Mouse (Mus musculus): ENCODE measurements around the gene Stx16.

Stx16 gene

DNA sequence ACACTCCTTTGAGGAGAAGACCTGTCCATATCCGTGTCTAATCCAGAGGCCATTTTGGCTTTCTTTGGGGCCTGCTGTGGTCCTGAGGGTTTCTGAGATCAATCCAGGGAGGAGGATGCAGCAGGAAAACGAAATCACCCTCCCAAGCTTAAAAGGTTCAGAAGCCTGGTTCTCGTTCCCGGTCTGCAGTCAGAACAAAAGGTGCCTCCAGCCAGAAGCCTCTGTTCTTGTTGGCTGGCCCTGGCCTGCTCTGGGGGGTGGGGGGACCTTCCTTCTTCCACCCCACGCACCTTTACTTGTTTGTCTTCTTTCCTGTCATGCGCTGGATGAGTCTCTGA is 51.2 kb downstream of the Stx16 start:
- no peak for DNase-seq

GRCm38 (mm10) chr2:174128926-174129325 is 52.8 kb downstream of the Stx16 start:
- DNase-seq, result no peak

DNA sequence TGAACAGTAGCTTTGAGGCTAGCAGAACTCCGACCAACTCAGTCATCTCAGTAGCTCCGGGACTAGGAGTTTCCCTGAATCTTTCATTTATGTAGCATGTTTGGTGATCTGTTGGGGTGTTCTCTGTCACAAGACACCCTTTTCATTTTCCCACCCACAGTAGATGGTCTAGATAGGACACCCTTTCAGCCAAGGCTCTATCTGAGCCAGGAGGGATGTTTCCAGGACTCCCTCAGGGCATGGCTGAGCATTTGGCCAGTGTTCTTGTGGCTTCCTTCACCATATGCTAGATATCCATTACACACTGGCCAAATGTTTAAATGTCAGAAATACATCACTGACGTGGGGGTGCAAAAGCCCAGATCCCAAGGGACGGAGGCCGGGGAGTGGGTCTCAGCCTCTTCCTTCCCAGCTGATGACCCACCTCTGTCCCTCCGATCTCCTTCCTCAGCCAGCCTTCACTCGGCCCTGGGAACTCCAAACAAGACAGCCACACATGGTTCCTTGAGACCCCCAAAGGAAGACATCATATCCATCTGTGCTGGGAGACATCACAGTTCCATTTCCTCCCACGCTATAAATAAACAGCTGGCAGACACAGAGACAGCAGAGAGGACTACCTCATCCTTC is 54.5 kb downstream of the Stx16 start:
- no peak for DNase-seq

DNA sequence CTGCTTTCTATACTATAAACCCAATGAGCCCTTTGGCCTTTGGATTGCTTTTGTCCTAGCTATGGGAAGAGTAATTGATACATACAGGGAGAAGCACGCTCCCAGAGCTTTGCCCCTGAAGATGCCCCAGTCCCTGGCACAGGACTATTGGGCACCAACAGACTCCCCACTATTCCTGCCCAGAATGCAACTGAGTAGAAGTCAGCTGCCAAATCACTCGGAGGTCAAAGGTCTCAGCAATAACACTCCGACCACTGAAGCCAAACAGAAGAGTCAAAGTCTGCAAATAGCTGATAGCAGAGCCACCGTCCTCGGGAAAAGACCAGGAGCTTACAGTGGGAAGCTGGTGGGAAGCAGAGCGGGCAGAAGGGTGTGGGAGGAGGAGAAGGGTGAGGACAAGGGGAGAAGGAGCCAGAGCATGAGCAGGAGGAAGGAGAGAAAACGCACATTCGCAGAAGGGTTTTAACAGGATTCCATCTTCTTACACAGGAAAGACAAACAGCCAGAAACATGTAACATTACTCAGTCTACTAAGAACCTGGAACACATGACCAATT is 56.4 kb downstream of the Stx16 start:
- no peak for DNase-seq

Data from thymus, adult 18-20 months (tissue).